Mouse (Mus musculus) testis, adult 2 months (tissue): ENCODE data around the gene Pigf.

Experiments
- CTCF ChIP-seq: fragments of 200-500 bp; IDR thresholded peaks from 2 replicates; pipeline ENCODE4 v1.5.1; 2012; ENCODE audit warnings: low read depth, mild to moderate bottlenecking, inconsistent platforms, low read length, moderate library complexity; ENCODE audit not compliant: control insufficient read depth, insufficient read depth, insufficient replicate concordance
- POLR2A ChIP-seq: fragments of 200-500 bp; IDR thresholded peaks from 2 replicates; pipeline ENCODE4 v1.6.1; 2012; ENCODE audit warnings: low read depth, mild to moderate bottlenecking, inconsistent platforms, low read length, moderate library complexity; ENCODE audit not compliant: control insufficient read depth

DNA sequence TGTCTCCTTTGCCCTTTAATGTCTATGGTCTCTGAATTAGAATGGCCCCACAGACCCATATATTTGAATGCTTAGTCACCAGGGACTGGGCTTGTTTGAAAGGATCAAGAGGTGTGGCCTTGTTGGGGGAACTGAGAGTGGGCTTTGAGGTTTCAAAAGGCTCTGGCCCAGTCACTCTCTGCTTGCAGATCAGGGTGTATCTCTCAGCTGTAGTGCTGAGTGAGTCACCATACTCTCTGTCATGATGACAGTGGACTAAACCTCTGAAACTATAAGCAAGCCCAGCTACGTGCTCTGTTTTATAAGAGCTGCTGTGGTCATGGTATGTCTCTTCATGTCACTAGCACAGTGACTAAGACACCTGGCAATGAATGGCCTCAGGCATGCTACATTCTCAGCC, 27.2 kb upstream of the Pigf start:
- TF ChIP-seq POLR2A (no peak), CTCF (no peak)
